Mouse (Mus musculus) embryonic fibroblast, embryonic 13.5 days (primary cell): ENCODE results near the gene Grhl1.

Source experiments
- CTCF ChIP-seq: IDR thresholded peaks from 2 replicates; pipeline ENCODE4 v1.5.1; 2011; ENCODE audit warnings: mild to moderate bottlenecking, control low read depth, low read length, moderate library complexity, borderline replicate concordance; ENCODE audit not compliant: insufficient read depth
- POLR2A ChIP-seq: IDR thresholded peaks from 2 replicates; pipeline ENCODE4 v1.6.1; 2011; ENCODE audit warnings: low read depth, mild to moderate bottlenecking, control low read depth, low read length, moderate library complexity

DNA sequence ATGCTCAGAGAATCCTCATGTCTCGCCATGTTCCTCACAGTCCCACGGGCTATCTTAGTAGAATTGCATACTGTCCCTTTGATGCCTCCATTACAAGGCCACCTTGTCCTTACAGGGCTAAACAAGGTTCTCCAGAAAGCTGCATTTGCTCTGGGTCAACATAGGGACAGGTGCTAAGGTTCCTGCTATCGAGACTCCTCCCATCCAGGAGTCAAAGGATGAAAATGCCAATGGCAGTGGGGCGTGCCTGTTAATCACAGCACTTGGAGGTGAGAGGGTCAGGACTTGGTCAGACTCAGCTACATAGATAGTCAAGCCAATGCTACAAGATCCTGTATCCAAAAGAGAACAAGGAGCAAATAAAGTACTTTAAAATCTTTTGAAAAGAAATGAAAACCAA, 47.4 kb downstream of the Grhl1 start:
- TF ChIP-seq POLR2A (no peak), CTCF (no peak)
